Mouse (Mus musculus): Measurements from ENCODE around the gene Gabpa. TPM values are rescaled to one million over a fixed set of nuclear protein-coding genes. Genes with fewer than 3 reads are reported as not detected.
A peak's percentile ranks its signal among the peaks of the same experiment; 100 is the strongest.

Gabpa gene
- 11.7 TPM for polyA plus RNA-seq (2012; fragmentation: generic; extraction: Trizol)
- long read RNA-seq, experiment 1, full-length matches to known transcripts = 12 of 21 reads
- long read RNA-seq, experiment 1, partial matches to known transcripts = 1 of 21 reads
- long read RNA-seq, experiment 1, other reads (novel, unspliced or antisense) = 8 of 21 reads
- long read RNA-seq, experiment 2, full-length matches to known transcripts = 218 of 240 reads
- long read RNA-seq, experiment 2, partial matches to known transcripts = 3 of 240 reads
- long read RNA-seq, experiment 2, other reads (novel, unspliced or antisense) = 19 of 240 reads

- Histone ChIP-seq H3ac (ENCODE audit: control insufficient read depth, insufficient read length, low read depth) (peak within 1 kb of the TSS; percentile 98), H3K27me3 (ENCODE audit: control insufficient read depth, insufficient read depth, insufficient read length) (no peaks in the 10 kb centered on the region), H3K36me3 (ENCODE audit: control insufficient read depth, insufficient read depth) (peaks cover 43% of the 10 kb centered on the region), H3K79me2 (ENCODE audit: control insufficient read depth, insufficient read depth) (peaks cover 84% of the 10 kb centered on the region), H3K79me3 (ENCODE audit: low read depth) (peaks cover 63% of the 10 kb centered on the region), H3K4me3 (ENCODE audit: insufficient read depth, poor library complexity, severe bottlenecking) (peak within 1 kb of the TSS; percentile 88)
- no peak for TF ChIP-seq CTCF (IDR thresholded peaks at IDR 0.05; ENCODE audit: control insufficient read depth, insufficient read depth, insufficient read length)
- no peak for TF ChIP-seq CEBPB (IDR thresholded peaks at IDR 0.05; ENCODE audit: low read depth)
- TF ChIP-seq FOSL1 (IDR thresholded peaks at IDR 0.05; ENCODE audit: insufficient read depth, low read length, poor library complexity, severe bottlenecking) = no peak
- TF ChIP-seq USF1 (IDR thresholded peaks at IDR 0.05; ENCODE audit: low read depth) = no peak
- TF ChIP-seq MYOD1 (IDR thresholded peaks at IDR 0.05; ENCODE audit: control insufficient read depth, insufficient read length, low read depth) = no peak
- TF ChIP-seq MAX (IDR thresholded peaks at IDR 0.05) = no peak
- no peak for TF ChIP-seq MYOG (IDR thresholded peaks at IDR 0.05; ENCODE audit: control insufficient read depth, extremely low read depth, insufficient read length)
Observed at GRCm38 (mm10) chr16:84834745-84835440, at the start of gene Gabpa. TSS of gene Gabpa (plus strand) at chr16:84834925.

GRCm38 (mm10) chr16:84784966-84785365 lies 49.8 kb upstream of the Gabpa start:
- Histone ChIP-seq H3K79me3 (ENCODE audit: low read depth) (peaks cover 50% of the 10 kb centered on the region), H3K79me2 (ENCODE audit: control insufficient read depth, insufficient read depth) (peaks cover 71% of the 10 kb centered on the region), H3K36me3 (ENCODE audit: control insufficient read depth, insufficient read depth) (no peaks in the 10 kb centered on the region), H3ac (ENCODE audit: control insufficient read depth, insufficient read length, low read depth) (no peak overlapping the region), H3K27me3 (ENCODE audit: control insufficient read depth, insufficient read depth, insufficient read length) (no peaks in the 10 kb centered on the region), H3K4me3 (ENCODE audit: insufficient read depth, poor library complexity, severe bottlenecking) (no peak overlapping the region)
- TF ChIP-seq MAX (IDR thresholded peaks at IDR 0.05) (no peak), CEBPB (IDR thresholded peaks at IDR 0.05; ENCODE audit: low read depth) (no peak), USF1 (IDR thresholded peaks at IDR 0.05; ENCODE audit: low read depth) (no peak), MYOG (IDR thresholded peaks at IDR 0.05; ENCODE audit: control insufficient read depth, extremely low read depth, insufficient read length) (no peak), CTCF (IDR thresholded peaks at IDR 0.05; ENCODE audit: control insufficient read depth, insufficient read depth, insufficient read length) (no peak), MYOD1 (IDR thresholded peaks at IDR 0.05; ENCODE audit: control insufficient read depth, insufficient read length, low read depth) (no peak), FOSL1 (IDR thresholded peaks at IDR 0.05; ENCODE audit: insufficient read depth, low read length, poor library complexity, severe bottlenecking) (no peak)

DNA sequence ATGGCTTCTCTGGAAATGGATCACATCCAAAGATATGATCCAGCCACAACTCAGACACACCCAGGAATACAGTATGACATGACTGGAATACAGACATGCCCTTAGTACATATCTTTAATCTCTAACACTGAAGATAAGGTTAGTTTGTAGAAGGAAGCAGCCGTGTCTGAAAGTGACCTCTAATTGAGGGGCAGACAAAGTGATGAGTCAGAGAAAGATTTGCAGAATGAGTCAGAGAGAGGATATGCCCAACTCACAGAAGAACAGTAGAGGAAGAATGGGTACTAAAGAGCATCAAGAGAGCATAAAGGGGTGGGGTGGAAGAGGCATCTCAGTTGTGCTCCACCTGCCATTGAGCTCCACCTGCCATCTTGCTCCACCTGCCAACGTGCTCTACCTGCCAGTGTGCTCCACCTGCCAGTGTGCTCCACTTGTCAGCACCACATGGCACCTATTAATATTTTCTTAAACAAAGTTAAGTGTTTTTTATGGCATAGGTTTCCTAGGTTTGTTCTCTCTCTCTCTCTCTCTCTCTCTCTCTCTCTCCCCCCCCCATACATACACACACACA lies 44.0 kb upstream of the Gabpa start:
- Histone ChIP-seq H3ac (ENCODE audit: control insufficient read depth, insufficient read length, low read depth) (no peak overlapping the region), H3K79me2 (ENCODE audit: control insufficient read depth, insufficient read depth) (peaks cover 38% of the 10 kb centered on the region), H3K27me3 (ENCODE audit: control insufficient read depth, insufficient read depth, insufficient read length) (no peaks in the 10 kb centered on the region), H3K79me3 (ENCODE audit: low read depth) (peaks cover 20% of the 10 kb centered on the region), H3K4me3 (ENCODE audit: insufficient read depth, poor library complexity, severe bottlenecking) (no peak overlapping the region), H3K36me3 (ENCODE audit: control insufficient read depth, insufficient read depth) (no peaks in the 10 kb centered on the region)
- TF ChIP-seq CTCF (IDR thresholded peaks at IDR 0.05; ENCODE audit: control insufficient read depth, insufficient read depth, insufficient read length) = no peak
- TF ChIP-seq CEBPB (IDR thresholded peaks at IDR 0.05; ENCODE audit: low read depth) = no peak
- TF ChIP-seq MAX (IDR thresholded peaks at IDR 0.05) = no peak
- TF ChIP-seq MYOG (IDR thresholded peaks at IDR 0.05; ENCODE audit: control insufficient read depth, extremely low read depth, insufficient read length) = no peak
- peak; percentile 72 for TF ChIP-seq FOSL1 (IDR thresholded peaks at IDR 0.05; ENCODE audit: insufficient read depth, low read length, poor library complexity, severe bottlenecking)
- peak; percentile 57 for TF ChIP-seq MYOD1 (IDR thresholded peaks at IDR 0.05; ENCODE audit: control insufficient read depth, insufficient read length, low read depth)
- no peak for TF ChIP-seq USF1 (IDR thresholded peaks at IDR 0.05; ENCODE audit: low read depth)

DNA sequence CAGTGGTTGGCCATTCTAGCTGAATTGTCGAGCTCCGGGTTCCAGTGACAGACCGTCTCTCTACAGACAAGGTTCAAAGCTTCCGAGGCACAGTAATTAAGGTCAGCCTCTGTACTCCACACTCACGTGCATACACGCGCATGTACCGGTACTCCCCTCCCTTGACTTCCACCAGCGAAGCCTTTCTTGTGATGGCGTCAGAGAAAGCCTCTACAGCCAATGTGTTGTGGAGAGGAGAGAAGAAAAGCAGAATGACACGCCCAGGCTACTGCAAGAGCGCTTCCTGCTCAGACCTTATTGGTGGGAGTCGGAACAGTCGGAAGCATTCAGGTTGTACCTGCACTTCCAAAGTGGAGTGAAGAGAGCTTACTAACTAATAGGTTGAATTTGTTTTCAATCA lies 41.3 kb upstream of the Gabpa start:
- H3ac ChIP-seq (ENCODE audit: control insufficient read depth, insufficient read length, low read depth) = no peak overlapping the region
- H3K79me2 ChIP-seq (ENCODE audit: control insufficient read depth, insufficient read depth) = peaks cover 37% of the 10 kb centered on the region
- no peak for TF ChIP-seq MYOG (IDR thresholded peaks at IDR 0.05; ENCODE audit: control insufficient read depth, extremely low read depth, insufficient read length)
- TF ChIP-seq CEBPB (IDR thresholded peaks at IDR 0.05; ENCODE audit: low read depth) = no peak
- TF ChIP-seq CTCF (IDR thresholded peaks at IDR 0.05; ENCODE audit: control insufficient read depth, insufficient read depth, insufficient read length) = no peak
- TF ChIP-seq MYOD1 (IDR thresholded peaks at IDR 0.05; ENCODE audit: control insufficient read depth, insufficient read length, low read depth) = no peak
- no peak for TF ChIP-seq USF1 (IDR thresholded peaks at IDR 0.05; ENCODE audit: low read depth)
- TF ChIP-seq MAX (IDR thresholded peaks at IDR 0.05) = no peak
- no peak for TF ChIP-seq FOSL1 (IDR thresholded peaks at IDR 0.05; ENCODE audit: insufficient read depth, low read length, poor library complexity, severe bottlenecking)
- H3K36me3 ChIP-seq (ENCODE audit: control insufficient read depth, insufficient read depth) = peaks cover 1% of the 10 kb centered on the region
- no peak overlapping the region for H3K4me3 ChIP-seq (ENCODE audit: insufficient read depth, poor library complexity, severe bottlenecking)
- peaks cover 12% of the 10 kb centered on the region for H3K79me3 ChIP-seq (ENCODE audit: low read depth)
- no peaks in the 10 kb centered on the region for H3K27me3 ChIP-seq (ENCODE audit: control insufficient read depth, insufficient read depth, insufficient read length)

- H3K27me3 ChIP-seq (ENCODE audit: control insufficient read depth, insufficient read depth, insufficient read length) = no peaks in the 10 kb centered on the region
- no peak overlapping the region for H3K4me3 ChIP-seq (ENCODE audit: insufficient read depth, poor library complexity, severe bottlenecking)
- TF ChIP-seq MYOG (IDR thresholded peaks at IDR 0.05; ENCODE audit: control insufficient read depth, extremely low read depth, insufficient read length) (no peak), USF1 (IDR thresholded peaks at IDR 0.05; ENCODE audit: low read depth) (no peak), CTCF (IDR thresholded peaks at IDR 0.05; ENCODE audit: control insufficient read depth, insufficient read depth, insufficient read length) (no peak), MAX (IDR thresholded peaks at IDR 0.05) (no peak), FOSL1 (IDR thresholded peaks at IDR 0.05; ENCODE audit: insufficient read depth, low read length, poor library complexity, severe bottlenecking) (no peak), MYOD1 (IDR thresholded peaks at IDR 0.05; ENCODE audit: control insufficient read depth, insufficient read length, low read depth) (no peak), CEBPB (IDR thresholded peaks at IDR 0.05; ENCODE audit: low read depth) (no peak)
- H3K79me2 ChIP-seq (ENCODE audit: control insufficient read depth, insufficient read depth) = peaks cover 42% of the 10 kb centered on the region
- no peak overlapping the region for H3ac ChIP-seq (ENCODE audit: control insufficient read depth, insufficient read length, low read depth)
- peaks cover 3% of the 10 kb centered on the region for H3K36me3 ChIP-seq (ENCODE audit: control insufficient read depth, insufficient read depth)
- H3K79me3 ChIP-seq (ENCODE audit: low read depth) = peaks cover 9% of the 10 kb centered on the region
Observed at GRCm38 (mm10) chr16:84795337-84795736, 39.4 kb upstream of the Gabpa start.
